Mouse (Mus musculus) gastrocnemius, adult 8-10 months (tissue): Measurements from ENCODE around the gene Sergef. TPM values are rescaled to one million over a fixed set of nuclear protein-coding genes. Genes with fewer than 3 reads are reported as not detected.

ENCODE experiments used
- DNase-seq, 2 experiments: peaks; one replicate each; pipeline ENCODE4 v3.0.0; 2022; ENCODE audit warnings: low spot score in 2 of 2
- total RNA-seq, 4 experiments: library from RNA; stranded (reverse); gene quantifications; 2 replicates each; pipeline ENCODE4 v1.2.4; 2022

Gene Sergef
- total RNA-seq, 4 experiments from 2014 or later: 1.5 to 3.8 (median 3.1) TPM

DNA sequence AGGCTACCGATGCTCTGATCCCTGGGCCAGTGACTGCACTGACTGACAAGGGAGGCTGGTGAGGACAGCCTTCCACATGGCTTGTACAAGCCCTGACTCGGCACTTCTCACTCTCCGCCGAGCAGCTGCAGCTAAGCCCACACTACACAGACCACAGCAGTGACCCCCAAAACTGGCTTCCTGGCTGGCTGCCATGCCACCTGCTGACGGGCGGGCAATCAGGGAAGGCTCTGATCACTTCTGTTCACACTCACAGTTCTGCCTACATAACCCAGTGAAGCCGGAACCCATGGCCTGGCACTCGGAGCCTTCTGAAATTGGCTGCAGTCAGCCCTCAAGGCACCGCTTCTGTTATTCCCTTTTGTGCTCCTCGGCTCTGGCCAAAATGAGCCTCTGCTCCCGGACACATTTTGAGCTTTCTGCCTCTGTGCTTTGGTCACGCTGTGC, 95.4 kb downstream of the Sergef start:
- DNase-seq: no peak

- no peak for DNase-seq
These were observed 97.5 kb downstream of the Sergef start for GRCm38 (mm10) chr7:46542117-46542516.

DNA sequence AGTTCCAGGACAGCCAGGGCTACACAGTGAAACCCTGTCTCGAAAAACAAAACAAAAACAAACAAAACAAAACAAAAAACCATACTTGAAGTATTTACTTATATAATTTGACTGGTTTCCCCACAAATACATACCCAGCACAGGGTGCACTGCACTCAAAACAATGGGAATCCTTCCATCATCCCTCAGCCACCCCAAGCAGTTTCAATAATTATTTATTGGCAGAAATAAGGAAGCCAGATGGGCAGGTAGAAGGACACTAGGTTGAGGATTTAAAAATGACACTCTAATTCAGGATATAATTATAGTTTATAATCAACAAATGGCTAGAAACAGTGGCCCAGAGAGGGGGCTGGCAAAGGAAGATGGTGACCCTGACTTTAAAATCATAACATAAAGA, 99.0 kb downstream of the Sergef start:
- DNase-seq: no peak

- DNase-seq: no peak
These were observed 103.0 kb downstream of the Sergef start for GRCm38 (mm10) chr7:46536456-46537097.

DNA sequence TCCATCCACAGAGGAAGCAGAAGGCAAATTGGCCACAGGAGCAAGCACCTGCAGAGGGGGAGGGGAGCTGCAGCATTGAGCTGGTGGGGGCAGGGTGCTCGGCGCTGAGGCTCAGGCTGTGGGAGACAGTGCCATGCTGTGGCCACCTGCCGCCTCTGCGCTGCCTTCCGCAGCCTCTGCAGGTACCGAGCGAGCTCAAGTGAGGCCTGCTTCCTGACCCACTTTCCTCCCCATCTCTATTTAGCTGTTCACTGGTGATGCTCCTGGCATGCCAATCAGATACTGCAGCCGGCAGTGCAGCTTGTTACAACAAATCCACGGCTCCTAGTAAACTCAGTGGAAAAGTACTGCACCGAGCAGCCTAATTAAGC, 104.2 kb downstream of the Sergef start:
- no peak for DNase-seq

DNA sequence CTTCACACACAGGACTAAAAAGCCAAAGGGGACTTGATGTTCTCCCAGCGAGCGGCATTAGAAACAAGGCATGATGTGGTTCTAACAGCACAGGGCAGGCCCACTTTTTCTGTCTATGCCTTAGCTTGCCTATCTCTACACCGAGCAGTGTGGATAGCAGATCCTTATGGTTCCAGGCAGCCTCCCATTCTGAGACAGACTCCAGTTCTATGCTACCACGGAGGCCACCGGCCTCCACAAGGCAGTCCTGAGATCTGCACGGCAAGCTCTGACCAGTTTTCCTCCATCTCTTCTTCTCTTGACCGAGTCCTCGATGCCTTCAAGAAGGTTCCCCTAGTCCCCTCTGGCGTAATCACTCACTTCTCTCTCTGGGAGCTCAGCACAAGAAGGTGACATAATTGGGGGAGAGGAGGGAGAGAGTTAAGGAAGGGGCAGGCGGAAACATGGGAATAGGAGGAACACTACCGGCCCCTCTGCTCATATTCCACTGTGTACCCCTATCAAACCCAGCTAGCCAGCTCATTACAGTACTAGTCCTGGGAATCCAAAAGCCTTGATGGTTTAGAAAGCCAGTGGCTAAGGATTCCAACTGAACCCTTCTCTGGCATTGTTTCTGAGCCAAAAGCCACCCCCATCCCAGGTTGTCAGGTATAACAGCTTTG, 104.7 kb downstream of the Sergef start:
- no peak for DNase-seq

DNA sequence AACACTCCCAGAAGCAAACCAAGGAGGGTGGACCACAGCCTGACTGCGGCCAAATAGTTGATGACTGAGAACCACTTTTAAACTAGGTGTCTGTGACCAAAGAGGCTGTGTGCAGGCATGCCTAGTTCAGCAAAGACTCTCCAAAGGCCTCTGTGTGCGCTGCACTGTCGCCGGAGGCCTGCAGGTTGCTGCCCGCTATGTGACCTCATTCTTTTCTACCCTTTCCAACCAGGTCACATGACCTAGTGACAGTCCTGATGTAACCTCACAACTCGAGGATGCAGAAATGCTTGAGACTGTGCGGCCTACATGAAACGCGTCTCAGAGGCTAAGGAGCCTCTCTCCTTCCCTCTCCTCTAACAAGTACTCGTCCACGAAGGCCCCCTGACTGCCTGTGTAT, 106.1 kb downstream of the Sergef start:
- no peak for DNase-seq

- DNase-seq: no peak
These were observed 108.3 kb downstream of the Sergef start for GRCm38 (mm10) chr7:46531345-46531744.

DNA sequence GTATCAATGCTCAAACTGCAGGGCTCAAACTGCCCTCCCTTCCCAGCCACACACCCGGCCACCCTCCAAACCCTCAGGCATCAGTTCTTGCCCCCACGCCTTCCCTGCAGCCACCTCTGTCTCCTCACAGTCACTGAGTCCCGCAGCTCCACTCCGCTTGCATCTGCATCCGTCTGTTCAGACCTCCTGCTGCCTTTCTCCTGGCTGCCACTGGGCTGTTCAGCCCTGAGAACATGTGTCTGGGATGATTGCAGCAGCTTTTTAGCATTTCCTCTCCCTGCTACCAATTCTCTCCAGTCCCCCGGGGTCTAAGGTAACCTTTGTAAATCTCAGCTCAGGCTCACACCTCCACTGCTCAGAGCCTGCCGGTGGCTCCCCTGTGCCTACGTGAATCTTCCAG, 109.7 kb downstream of the Sergef start:
- no peak for DNase-seq

GRCm38 (mm10) chr7:46529259-46529658, 110.3 kb downstream of the Sergef start:
- DNase-seq: no peak

DNA sequence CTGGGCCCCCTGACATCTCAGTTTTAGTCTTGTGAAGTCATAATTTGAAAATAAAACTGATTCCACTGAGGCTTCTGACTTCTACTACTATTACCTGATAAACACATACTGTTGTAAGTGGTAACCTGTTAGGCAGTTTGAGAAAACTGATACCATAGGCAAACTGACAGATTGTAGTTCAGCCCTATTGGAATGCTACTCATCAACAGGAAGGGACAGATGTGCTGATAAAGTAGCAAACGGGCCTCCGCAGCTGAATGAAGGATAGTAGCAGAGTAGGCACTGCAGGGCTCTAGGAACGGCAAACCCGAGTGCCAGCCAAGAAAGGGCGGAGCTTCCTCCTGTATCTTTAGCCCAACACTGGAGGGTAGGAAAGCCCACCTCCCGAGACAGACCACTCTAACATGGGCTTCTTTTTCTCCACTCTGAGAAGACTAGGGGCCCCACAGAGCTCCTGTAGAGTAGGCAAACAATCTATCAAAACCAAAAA, 112.9 kb downstream of the Sergef start:
- DNase-seq: no peak

GRCm38 (mm10) chr7:46523215-46523614, 116.4 kb downstream of the Sergef start:
- DNase-seq: no peak

GRCm38 (mm10) chr7:46521794-46522193, 117.8 kb downstream of the Sergef start:
- no peak for DNase-seq

GRCm38 (mm10) chr7:46519148-46519547, 120.5 kb downstream of the Sergef start:
- DNase-seq: no peak

DNA sequence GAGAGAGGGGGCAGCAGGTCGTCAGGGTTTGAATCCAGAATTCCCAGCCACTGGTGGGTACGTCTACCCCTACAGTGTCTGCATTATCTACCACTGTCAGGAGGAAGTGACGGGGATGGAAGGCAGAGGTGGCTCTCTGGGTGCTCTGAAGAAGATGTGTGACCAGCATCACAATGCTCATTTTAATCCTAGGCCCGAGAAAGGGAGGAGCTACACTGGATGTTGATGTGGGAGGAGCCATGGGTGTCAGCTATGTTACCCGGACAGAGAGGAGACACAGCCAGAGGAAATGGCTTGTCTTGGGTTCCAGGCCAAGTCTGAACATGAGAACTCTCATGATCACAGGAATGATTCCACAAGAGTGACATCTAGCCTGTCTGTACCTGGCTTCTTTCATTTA, 122.4 kb downstream of the Sergef start:
- DNase-seq: no peak

DNA sequence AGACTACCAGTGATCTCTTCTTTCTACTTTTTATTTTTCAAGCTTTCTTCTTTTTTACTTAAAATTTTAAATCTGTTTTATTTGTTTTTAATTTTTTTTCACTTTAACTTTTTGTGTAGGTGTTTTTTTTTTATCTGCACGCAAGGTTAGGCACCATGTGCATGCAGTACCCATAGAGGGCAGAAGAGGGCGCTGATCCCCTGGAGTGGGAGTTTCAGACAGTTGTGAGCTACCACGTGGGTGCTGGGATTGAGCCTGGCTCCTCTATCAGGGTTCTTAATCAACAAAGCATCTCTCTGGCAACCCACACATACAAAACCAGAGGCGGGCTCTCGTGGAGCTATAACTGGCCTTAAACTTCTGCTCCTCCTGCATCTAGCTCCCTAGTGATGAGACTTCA, 123.6 kb downstream of the Sergef start:
- no peak for DNase-seq

DNA sequence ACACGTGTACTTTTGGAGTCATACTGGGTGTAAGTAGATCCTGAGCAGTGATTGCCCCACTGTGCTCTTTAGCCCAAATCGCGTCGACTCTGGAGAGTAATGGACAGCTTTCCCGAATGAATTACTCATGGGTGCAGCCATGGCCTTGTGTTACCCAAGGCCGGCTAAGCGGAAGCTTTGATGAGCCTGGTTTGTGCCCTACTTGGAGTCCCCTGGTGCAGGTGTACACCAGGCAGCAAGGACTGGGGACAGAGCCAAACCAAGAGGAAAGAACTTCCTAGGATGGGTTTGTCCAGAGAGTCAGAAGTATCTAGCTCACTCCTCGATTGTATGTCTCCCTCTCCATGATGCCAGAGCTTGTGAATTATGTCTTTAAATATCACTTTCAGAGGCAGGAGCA, 124.6 kb downstream of the Sergef start:
- DNase-seq: no peak

- no peak for DNase-seq
These were observed 126.0 kb downstream of the Sergef start for GRCm38 (mm10) chr7:46513562-46513961.

DNA sequence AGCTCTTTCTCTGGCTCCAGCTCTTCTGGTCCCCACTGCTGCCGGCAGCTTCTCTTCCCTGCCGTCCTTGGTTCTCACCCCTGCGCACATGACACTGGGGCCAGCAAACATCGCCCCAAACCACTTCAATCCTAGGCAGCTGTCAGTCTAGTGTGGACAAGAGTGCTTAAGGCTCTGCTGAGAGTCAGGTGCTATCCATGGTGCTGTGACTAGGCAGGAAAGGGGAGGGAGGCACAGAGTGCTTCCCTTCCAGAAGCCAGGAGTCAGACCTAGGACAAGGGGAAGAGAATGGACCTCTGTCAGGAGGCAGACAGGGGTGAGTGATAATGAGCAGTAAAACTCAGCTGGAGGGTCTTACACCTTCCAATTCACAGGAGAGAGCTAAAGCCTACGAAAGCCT, 126.8 kb downstream of the Sergef start:
- DNase-seq: no peak

DNA sequence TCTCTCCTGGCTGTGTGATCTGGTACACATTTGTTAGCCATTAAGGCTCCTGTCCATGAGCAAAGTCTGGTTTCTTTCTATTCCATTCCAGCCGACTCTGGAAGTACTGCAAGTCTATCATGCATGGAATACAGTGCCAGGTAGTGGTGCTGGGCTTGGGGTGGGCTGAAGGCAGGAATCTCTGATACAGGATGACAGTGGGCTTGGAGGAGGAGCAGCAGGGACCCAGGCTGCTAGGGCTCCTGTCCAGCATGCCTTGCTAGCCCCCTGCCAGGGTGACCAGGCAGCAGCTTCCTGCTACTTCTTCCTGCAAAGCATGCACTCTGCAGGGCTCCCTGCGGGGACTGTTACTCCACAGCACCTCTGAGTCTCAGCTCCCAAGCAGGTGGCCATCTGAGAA, 128.8 kb downstream of the Sergef start:
- no peak for DNase-seq

- no peak for DNase-seq
These were observed 130.0 kb downstream of the Sergef start for GRCm38 (mm10) chr7:46509391-46510310.
